Mouse (Mus musculus) adrenal gland (tissue): ENCODE data around the gene Smyd1.
"Not testable (repeated sequence)": the region's sequence is repeated elsewhere in the genome, so short reads cannot be mapped to it uniquely, and the experiment has no call there.

ENCODE experiments used
- intact Hi-C: fragments of 180-260 bp; cut with DNase I; formaldehyde crosslinking; loops from one replicate; pipeline ENCODE4 v1.15.1; 2025
- long read RNA-seq, 2 experiments: library from polyadenylated mRNA; unstranded; transcript quantifications; one replicate each; pipeline ENCODE4 v2.0.0; 2020; ENCODE audit warnings: borderline replicate concordance in 1 of 2; ENCODE audit not compliant: insufficient replicate concordance in 1 of 2

The Smyd1 gene
- long read RNA-seq, experiment 1, partial matches to known transcripts, result 0 of 1 reads
- long read RNA-seq, experiment 1, other reads (novel, unspliced or antisense), result 1 of 1 reads
- long read RNA-seq, experiment 2, result 0 reads

DNA sequence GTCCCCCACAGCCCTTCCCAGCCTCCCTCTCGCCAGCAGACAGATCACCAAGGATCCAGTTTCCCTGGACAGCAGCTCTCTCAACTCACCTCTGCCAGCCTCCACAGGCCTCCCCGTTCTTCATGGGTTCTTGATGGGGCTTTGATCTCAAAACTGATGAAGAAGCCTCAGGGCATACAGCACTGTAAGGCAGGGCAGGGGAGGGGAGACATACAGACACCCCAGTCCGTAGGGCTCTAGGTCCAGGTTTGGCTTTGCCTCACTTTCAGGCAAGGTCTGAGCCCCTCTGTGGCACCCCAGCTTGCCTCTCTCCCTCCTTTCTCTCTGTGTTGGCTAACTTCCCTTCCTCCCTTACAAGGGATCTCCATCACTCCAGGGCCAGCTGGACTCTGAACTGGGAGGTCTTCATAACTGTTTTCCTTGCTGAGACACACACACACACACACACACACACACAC lies at the start of gene Smyd1:
TSS of gene Smyd1 (minus strand) at position 408 of the 458 bp plus-strand sequence.
- intact Hi-C loops, result no loop called here

DNA sequence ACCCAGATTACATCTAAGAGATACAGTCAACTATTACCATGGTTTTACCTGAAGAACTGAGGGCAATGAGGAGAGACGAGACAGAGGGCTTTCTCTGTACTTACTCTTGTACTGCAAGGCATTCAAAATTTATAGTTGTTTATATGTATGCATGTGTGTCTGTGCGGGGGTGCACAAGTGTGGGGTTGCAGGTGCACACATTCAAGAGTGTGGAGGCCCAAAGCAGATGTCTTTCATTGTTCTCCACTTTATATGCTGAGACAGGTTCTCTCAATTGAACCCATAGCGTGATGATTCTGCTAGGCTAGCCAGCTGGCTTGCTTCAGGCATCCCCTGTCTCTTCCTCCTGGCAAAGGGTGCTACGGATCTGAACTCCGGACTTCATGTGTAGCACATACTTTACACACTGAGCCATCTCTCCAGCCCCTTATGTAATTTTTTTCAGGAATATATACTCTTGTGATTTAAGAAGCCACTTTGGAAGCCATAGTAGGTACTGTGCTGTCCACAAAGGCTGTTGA lies 49.1 kb upstream of the Smyd1 start:
- intact Hi-C loops, result no loop called here

DNA sequence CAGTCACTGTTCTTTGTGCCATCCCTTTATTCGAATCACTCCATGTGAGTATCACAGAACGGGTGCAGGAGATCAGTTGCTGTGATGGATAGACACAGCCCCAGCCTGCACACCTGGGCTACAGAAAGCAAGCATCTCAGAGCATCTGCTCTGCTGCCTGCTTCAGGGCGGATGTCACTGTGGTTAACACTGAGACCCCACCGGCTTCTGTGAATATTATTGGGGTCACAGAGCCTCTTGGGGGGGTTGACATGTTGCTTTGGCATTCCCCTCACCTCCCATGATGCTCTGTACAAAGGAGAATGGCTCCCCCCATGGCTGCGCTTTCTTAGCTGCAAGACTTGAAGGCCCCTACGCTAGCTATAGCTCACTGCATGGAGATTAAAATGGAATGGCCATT lies 47.4 kb upstream of the Smyd1 start:
- intact Hi-C loops, result no loop called here

DNA sequence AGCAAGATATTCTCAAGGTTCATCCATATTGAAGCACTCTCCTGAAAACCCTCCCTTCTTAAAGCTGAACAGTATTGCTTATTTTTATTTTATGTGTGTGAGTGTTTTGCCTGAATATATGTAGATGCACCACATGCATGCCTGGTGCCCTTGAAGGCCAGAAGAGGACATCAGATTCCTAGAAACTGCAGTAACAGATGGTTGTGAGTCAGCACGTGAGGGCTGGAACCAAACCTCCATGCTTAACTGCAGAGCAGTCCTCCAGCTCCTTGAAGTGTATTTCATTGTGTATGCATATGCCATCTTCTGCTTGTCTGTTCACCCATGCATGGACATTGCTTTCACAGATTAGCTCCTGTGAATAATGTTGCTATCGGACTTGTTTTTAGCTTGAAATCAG lies 42.0 kb upstream of the Smyd1 start:
- intact Hi-C loops, result no loop called here

DNA sequence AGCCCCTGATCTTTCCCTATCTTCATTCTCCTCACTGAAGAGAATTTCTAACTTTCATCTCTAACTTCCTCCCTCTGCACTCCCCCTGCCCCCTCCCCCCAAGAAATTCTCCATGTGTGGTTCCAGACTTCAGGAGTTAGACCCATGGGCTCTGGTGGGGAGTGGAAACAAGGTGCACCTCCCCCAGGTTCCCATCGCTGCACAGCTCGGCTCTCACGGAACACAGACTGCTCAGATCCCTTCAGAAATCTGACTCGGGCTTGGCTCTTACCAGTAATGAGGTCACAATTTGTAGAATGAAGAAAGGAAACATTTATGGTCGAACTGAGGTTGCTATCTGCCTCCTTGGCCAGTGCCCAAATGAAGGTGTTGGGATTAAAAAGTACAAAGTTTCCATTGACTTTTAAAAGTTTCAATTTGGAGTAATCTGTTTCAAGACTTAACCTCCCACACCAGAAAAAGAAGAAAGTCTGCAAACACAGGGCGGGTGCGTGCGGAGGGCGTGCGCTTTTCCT lies 39.2 kb upstream of the Smyd1 start:
- intact Hi-C loops, result no loop called here

DNA sequence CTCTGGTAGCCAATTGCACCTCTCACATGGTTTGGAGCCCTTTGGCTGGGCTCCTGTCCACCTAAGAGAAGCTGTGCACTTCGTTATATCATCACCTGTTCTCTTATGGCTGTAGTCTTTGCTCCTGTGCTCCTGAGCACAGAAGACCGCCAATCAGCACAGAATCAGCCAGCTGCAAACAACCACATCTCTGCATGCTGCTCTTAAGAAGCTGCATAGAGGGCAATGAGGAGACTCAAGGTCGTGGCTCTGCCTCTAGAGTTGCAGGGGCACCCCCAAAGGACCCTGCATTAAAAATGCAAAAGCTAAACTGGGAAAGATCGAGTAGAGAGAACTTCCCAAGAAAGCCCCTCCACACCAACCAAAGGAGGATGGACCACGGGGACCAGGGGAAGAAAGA lies 38.7 kb upstream of the Smyd1 start:
- intact Hi-C loops, result no loop called here

DNA sequence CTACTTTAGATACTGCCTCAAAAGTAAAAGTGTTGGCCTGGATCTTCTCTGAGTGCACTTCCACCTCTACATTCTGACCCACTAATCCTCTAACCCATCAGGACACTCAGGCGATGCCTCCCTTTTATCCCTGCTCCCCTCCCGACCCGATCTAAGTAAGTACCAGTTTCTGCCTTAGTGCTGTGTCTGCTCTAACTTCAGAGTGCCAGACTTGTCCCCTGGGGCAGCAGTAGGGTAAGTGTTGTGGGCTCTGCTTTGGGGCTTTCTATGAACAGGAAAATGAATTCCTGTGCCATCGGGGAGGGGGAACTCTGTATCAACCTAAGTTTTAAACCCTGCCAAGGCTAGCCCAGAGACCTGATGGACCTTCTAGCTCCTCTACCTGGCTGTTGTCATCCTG lies 38.2 kb upstream of the Smyd1 start:
- intact Hi-C loops, result no loop called here

DNA sequence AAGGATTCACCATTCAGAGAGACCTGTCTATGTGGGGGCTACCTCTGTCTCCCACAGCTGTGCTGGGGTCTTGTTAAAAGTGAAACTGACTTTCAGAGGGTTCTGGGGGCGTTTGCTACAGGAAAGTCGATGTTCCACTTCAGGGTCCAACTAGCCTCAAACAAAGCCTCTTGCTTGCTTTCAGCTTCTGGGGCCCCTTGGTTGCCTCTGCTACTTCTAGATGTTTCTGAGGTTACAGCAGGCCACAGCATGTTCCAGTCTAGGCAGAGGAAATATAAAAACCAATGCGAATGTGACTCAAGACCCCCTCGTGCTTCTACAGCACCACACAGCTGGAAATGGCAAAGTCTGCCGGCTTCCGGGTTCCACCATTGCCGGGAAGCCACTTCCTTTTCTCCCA lies 35.5 kb upstream of the Smyd1 start:
- intact Hi-C loops, result no loop called here

DNA sequence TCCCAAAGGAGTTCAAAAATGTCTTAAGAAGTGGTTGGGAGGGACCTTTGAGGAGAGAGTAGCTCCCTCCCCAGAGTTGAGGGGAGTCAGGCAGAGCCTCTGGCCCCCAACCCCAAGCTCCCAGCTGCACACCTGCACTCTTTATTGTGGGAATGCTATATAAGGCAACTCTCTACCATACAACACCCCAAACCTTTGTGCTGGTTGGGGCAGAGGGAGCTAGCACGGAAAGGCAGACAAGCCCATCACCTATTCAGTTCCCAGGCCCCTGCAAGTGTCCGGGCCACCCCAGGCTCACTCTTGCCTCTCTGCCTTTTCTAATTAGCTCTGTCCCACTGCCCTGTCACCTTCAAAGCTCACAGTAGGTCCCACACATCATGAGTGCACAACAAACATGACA lies 31.7 kb upstream of the Smyd1 start:
- intact Hi-C loops, result no loop called here

DNA sequence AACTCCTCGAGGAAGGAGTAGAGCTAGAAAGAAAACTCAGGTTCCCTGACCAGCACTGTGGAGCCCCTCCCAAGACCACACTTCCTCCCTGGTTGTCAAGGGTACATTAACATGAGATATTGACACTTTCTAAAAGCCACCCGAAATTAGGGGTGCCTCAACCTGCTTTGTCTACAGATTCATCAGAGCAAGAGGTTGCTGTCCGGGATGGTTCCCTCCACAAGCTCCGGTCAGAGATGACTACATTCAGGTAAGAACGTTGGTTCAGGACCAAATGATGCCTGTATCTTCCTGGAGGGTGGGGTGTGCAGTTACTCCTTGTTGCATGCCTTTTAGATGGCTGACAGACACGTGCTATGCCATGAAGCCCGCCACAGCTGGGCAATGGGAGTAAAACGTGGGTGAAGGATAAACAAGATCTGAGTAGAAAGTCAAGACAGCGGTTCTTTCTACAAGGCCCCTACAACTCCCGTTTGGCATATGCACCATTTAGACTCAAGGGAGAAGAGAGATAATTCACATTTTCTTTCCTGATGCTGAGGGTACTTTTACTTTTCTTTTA lies 30.9 kb upstream of the Smyd1 start:
- intact Hi-C loops, result no loop called here

DNA sequence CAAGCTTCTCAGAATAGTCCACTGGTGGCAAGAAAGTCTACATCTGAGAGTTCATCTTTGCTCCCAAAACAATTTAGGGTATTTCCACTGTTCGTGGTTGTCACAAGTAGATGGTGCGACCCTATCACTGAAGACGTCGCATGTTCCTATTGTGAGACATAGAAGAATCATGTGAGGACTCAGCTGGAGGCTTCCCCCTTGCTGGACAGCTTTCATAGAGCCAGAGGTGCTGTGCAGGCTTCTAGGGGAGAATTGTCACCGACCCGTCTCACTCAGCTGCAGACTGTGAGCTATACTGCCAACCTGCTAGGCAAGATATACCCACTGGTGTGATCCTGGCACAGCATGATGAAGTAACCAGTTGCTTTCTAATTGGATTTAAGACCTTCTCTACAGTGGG lies 30.2 kb upstream of the Smyd1 start:
- intact Hi-C loops, result no loop called here

DNA sequence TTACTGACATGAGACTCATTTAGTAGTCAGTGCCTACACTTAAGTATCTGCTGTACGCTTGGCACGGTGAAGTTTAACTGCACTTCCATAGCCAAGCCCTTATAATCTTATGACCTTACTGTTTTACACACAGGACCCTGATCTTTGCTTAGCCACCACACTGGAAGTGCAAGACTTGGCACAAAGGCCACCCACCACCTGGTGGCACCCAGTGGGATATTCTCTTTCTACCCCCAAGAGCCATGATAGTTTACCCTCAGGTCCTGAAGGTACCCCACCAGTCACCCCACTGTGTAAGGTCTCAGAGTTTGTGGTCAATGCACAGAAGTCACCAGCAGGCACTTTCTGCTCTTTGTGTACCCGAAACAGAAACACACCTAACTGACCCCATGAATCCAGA lies 29.2 kb upstream of the Smyd1 start:
- intact Hi-C loops, result no loop called here

DNA sequence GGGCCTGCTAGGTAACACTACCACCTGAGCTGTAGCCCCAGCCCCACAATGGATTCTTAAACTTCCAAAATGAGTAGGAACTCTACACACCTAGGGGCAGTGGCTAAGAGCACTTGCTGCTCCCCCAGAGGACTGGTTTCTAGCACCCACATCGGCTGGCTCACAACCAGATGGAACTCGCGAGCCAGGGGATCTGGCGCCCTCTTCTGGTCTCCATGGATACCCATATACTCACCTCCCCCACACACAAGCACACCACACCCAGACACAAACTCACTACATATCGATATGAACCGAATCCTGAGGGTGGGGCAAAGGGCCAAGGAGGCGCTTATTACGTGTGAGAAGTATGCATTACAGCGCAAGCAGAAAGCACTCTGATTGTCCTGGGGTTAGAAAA lies 26.0 kb upstream of the Smyd1 start:
- intact Hi-C loops, result no loop called here

DNA sequence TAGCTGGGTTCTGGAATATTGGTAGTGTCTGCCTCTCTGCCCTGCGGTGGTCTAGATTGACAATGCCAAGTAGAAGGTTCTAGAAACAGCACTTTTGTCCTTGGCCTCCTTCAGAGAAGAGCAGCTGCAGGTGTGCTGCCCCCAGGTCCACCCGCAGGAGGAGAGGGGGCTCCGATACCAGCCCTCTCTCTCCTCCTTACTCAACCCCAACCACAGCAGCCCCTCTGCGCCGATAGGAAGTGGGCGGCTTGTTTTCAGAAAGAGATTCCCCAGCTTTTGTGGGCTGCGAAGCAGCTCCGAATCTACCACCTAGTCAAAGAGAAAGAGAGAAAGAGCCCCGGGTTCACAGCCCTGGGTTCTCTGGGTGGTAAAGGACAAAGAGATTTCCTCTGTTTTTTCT lies 19.1 kb upstream of the Smyd1 start:
- intact Hi-C loops, result no loop called here

DNA sequence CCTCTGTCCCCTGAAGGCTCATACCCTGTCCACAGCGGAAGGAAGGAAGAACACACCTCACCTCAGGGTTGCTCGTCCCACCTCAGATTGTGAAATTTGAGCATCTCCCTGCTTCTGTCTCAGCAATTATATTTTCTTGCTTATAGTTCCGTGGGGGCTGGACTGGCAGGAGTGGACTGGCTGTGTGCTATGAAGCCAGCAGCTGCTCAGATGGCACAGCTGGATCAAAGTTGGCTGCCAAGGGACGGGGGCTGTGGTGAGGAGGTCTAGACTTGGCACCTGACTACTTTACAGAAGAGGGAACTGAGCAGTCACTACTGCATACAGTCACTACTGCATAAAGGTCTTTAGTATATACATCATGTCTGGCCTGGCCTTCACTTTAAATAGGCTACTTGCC lies 17.3 kb upstream of the Smyd1 start:
- intact Hi-C loops, result no loop called here

DNA sequence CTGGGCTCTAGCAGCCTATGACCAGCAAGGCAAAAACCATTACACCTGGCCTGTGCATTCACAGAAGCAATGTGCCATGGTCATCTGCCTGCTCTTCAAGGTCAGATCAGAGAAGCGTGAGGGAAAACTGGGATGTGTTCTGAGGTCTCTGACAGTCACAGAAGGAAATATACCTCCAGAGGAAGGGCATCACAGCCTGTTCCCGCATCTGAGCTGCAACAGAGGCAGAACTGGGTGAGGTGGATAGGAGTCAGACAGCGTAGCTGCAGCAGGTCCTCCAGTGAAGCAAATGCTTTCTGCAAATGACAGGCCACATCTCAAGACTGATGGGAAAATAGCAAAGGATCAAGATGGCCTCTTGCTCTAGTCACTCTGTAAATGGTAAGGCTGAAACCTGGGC lies 16.9 kb upstream of the Smyd1 start:
- intact Hi-C loops, result no loop called here

DNA sequence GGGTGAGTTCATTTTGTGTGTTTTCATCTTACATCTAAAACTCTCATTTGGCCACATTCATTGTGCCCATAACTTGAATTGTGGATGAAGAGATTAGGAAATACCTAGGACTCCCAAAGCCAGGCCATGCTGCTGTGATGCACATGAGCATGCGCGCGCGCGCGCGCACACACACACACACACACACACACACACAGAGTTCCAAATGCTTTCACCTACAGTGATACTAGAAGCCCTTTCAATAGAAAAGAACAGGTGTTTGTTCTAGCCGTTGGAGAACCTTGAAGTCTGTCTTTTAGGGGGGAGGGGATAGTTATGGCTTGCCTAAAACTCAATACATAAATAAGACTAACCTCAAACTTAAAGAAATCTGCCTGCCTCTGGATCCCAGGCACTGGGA lies 15.6 kb upstream of the Smyd1 start:
- intact Hi-C loops, result no loop called here

DNA sequence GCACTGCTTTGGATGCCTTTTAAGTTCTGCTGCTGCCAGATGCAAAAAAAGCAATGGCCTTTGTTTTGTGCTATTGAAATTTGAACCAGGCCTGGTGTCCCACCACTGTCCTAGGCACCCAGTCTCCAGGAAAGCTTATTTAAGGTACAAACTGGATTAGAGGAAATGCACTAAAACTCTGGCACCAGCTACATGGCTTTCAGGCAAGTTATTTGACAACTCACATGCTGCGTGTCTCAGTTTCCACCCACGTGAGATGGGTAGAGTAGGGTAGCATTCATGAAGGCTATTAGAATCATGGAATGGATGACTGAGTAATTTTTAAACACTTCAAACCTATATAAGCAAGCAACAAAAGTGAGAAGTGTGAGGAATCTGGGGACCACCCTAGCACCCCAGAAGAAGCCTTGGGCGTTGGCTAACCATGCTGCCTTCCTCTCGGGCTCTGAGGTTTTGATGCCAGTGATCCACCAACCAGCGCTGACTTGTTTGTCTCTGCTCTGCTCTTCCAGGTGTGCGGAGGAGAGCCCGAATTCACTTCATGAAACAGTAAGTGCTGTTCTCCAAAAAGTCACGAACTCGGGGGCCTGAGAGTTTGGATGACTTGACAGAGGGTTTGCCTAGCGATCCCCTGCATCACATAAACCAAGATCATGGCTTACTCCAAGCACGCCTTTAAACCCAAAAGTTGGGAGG lies 11.7 kb upstream of the Smyd1 start:
- intact Hi-C loops, result no loop called here

DNA sequence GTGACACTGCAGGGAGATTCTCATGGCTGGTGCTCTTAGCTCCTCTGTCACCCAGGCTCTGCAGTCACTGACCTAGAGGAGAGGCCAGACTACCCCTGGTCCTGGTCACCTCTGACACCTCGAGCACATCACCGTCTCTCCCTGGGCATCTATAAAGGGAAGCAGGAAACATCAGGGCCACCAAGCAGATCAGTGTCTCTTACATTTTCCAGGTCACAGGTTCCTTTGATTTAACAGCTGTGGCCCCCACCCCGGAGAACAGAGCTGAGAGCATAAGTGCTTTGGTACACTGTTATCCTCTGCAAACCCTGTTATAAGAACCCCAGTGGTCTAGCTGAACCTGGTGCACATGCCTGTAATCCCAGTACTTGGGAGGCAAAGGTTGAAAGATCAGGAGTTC lies 11.0 kb upstream of the Smyd1 start:
- intact Hi-C loops, result no loop called here

DNA sequence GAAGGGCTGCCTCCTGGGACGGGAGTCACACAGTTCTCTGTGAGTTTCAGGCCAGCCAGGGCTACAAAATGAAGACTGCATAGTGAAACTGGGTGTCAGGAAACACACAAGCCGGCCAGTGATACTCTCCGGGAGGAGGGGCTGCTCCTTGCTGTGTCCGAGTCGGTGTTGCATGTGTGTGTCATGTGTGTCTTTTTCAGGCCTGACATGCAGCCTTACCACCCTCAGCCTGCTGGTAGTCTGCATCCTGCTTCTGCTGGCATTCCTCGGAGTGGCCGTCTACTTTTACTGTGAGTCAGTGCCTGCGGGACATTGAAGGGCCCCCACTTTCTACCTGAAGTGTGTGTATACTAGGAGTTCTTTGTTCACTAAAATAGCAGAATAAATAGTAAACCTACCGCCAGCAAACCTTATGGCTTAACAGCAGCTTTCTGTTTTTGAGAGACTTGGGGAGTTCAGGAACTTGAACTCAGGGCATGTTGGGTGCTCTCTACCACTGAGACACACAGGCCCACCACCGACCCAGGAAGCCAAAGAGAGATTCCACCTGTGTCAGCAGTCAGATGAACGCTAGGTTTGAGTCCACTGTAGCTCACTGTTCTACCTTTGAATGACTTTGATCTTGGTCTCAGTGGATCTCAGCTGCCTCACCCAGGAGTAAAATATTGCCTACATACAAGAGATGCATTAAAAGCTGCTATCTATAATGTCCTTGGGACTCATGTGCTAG lies 10.4 kb upstream of the Smyd1 start:
- intact Hi-C loops, result no loop called here

DNA sequence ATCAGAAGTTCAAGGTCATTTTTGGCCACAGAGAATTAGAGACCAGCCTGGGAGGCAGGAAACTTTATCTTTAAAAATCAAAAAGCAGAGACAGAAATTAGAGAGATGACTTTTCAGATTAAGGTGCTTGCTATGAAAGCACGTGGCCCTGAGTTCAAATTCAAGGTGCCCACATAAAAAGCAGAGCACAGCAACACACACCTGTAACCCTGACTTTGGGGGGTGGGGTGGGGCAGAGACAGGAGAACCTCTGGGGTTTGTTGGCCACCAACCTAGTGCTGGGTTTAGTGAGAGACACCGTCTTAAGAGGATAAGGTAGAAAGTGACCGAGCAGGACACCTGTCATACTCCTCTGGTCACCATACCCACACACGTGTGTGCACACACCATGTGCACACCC lies 9.5 kb upstream of the Smyd1 start:
- intact Hi-C loops, result not testable (repeated sequence)

DNA sequence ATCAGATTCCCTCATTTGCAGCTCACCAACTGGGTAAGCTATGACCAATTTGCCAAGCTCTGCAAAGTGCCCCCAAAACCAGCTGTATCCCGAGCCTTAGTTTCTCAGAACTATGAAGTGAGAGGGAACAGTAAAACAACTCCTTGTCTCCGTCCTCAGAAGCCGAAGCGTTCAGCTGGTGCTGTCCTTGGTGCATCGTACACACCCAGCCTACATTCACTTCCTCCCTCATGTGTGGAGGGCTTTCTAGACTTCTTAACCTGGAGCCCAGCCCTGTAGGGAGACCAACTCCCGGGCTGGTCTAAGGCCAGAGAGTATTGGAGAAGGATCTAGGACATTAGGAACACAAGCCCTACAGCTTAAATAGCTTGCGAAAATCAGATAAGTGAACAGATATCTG lies 8.5 kb upstream of the Smyd1 start:
- intact Hi-C loops, result no loop called here
